Mouse (Mus musculus): ENCODE results near the gene Satb2. TPM values are rescaled to one million over a fixed set of nuclear protein-coding genes. Genes with fewer than 3 reads are reported as not detected.

Satb2 gene
- polyA plus RNA-seq (2012; rRNA removed; ENCODE audit: low replicate concordance) = 0.57 and 1.5 TPM in 2 replicates

DNA sequence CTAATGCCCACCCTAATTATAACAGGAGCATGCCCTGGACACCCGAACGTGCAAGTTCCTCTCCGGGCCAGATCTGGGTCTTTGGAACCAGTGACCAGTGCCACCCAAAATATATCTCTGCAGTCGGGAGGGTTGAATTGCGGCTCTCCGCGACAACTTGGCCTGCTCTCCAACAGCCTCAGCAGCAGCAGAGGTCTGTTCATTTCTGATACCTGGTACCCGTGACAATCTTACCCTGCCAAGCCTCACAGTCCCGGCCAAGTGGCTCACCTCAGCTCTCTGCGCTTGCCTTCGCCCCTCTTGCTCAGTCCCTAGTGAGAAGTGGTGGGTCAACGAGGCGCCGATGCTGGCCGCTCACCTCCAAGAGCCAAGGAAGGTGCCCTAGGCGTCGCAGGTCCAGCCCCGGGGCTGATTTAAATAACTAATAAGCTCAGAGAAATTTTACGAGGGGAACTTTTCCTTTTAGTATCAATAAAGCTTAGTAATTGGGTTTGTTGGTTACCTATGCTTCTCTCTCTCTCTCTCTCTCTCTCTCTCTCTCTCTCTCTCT, at the start of gene Satb2:
Gene Satb2 (minus strand): TSS at position 500 of the 550 bp plus-strand sequence.

Data from duodenum, adult 2 months (tissue).